Mouse (Mus musculus) embryonic fibroblast, embryonic 13.5 days (primary cell): ENCODE results near the gene 4930535I16Rik.

Experiments
- CTCF ChIP-seq: IDR thresholded peaks from 2 replicates; pipeline ENCODE4 v1.5.1; 2011; ENCODE audit warnings: mild to moderate bottlenecking, control low read depth, low read length, moderate library complexity, borderline replicate concordance; ENCODE audit not compliant: insufficient read depth
- POLR2A ChIP-seq: IDR thresholded peaks from 2 replicates; pipeline ENCODE4 v1.6.1; 2011; ENCODE audit warnings: low read depth, mild to moderate bottlenecking, control low read depth, low read length, moderate library complexity

DNA sequence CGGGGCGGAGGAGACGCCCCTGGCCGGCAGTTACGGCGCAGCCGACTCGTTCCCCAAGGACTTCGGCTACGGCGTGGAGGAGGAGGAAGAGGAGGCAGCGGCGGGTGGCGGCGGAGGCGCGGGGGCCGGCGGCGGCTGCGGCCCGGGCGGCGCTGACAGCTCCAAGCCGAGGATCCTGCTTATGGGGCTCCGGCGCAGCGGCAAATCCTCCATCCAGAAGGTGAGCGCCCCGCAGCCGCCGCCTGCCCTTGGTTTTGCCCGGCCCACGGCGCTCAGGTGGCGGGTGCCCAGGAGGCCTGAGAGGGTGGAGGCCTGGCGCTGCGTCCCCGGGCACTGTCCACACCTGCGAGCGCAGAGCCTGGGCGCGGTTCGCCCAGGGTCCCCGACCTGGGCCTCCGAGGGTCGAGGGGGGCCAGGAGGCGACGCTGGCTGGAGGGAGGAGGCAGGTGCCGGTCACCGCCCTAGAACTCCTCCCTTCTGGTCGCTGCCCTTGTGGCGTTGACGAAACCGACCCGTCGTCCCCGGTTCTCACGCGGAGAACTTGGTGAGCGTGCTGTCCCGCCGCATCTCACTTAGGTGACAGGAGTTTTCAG lies at the start of gene 4930535I16Rik:
- no peak for TF ChIP-seq CTCF
- no peak for TF ChIP-seq POLR2A
